ENCODE assay signal across 23 mouse cellular contexts in the genomic region with DNA sequence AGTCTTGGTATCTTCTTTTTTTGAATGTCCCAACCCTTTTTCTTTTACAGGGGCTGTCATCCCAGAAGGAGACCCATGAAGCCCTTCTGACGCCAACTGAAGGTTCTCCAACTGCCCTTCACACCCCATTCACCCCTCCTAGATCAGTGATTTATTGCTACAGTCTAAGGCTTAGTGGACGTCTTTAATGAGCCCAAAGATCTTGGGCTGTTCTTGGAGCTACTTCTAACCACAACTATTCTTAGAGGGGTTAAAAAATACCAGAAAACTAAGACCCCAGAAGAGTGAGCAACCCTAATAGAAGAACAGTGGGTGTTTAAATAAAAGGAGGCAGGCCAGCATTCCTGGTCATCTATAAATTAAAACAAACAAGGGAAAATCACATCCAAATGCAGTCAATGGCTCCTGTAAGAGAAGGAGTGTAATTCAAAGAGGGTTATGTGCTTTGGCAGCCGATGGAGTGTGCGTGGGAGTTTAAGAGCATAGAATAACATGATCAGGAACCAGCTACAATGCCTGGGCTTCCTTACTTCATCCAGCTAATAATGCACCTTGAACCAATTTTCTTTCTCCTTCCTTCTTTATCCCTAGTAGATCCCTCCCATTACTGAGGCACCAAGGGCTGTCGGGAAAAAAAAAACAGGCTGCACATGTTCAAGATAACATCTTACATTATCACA.
DNase-seq lines count a peak whose midpoint lies in the region; ATAC-seq lines count a peak whose summit lies in the region.
"Had no signal": no experiment of that assay in that cellular context is flagged by ENCODE, and none has a peak within 500 bp of the region (broad histone marks: within the 10 kb centered on the region; RNA-seq: fewer than 3 reads in every experiment).

No protein-coding gene starts in this region.

- peak; percentile 44 for DNase-seq in heart, adult 11 months
- DNase-seq in heart, postnatal 10 days, result no peak
- DNase-seq in kidney, postnatal 14 days, result no peak
- peak; percentile 50 for DNase-seq in NIH3T3 (ENCODE audit: low read depth)
- peak; percentile 65 for DNase-seq in fat pad, adult 2 months (ENCODE audit: extremely low read depth, low read depth, low spot score)
- no peak for DNase-seq in embryo, embryonic 9.5 days (ENCODE audit: extremely low spot score)
- no peak for DNase-seq in lung, postnatal 4 days
- DNase-seq: adrenal gland, postnatal 14 days; cerebellum, adult 11-12 months; cerebellum, adult 9-10 months; cerebellum, postnatal 25 days; gastrocnemius, adult 2 months; gastrocnemius, postnatal 25 days had no signal

- H3K4me1 ChIP-seq in kidney, embryonic 16.5 days (ENCODE audit: insufficient read depth, low read length), result peaks cover 18% of the 10 kb centered on the region
- H3K4me1 ChIP-seq: forebrain, embryonic 10.5 days; hindbrain, embryonic 10.5 days had no signal

- H3K27me3 ChIP-seq in kidney, embryonic 16.5 days (ENCODE audit: insufficient read depth, low read length), result no peaks in the 10 kb centered on the region
- H3K27me3 ChIP-seq: embryonic facial prominence, embryonic 12.5 days; heart, embryonic 15.5 days; Patski had no signal

- H3K27ac ChIP-seq in kidney, embryonic 16.5 days (ENCODE audit: low read length), result peak overlapping the region; percentile 36; the same call in 1 of the 2 replicates
- H3K27ac ChIP-seq: embryonic facial prominence, embryonic 12.5 days; forebrain, embryonic 10.5 days; gastrocnemius, adult 2 months; heart, embryonic 10.5 days; heart, embryonic 15.5 days; hindbrain, embryonic 10.5 days; hindbrain, embryonic 14.5 days had no signal

- no peak overlapping the region for H3K4me3 ChIP-seq in kidney, embryonic 16.5 days (ENCODE audit: low read length)
- H3K4me3 ChIP-seq: embryonic facial prominence, embryonic 12.5 days; forebrain, embryonic 10.5 days; gastrocnemius, adult 2 months; heart, embryonic 10.5 days; heart, embryonic 15.5 days; hindbrain, embryonic 10.5 days had no signal

- H3K9me3 ChIP-seq in kidney, embryonic 16.5 days (ENCODE audit: low read length), result no peaks in the 10 kb centered on the region
- H3K9me3 ChIP-seq: embryonic facial prominence, embryonic 12.5 days; forebrain, embryonic 10.5 days; heart, embryonic 10.5 days; heart, embryonic 15.5 days; hindbrain, embryonic 10.5 days had no signal

- H3K36me3 ChIP-seq in kidney, embryonic 16.5 days (ENCODE audit: insufficient read depth, low read length), result no peaks in the 10 kb centered on the region
- H3K36me3 ChIP-seq: embryonic facial prominence, embryonic 12.5 days; forebrain, embryonic 10.5 days; heart, embryonic 10.5 days; heart, embryonic 15.5 days; hindbrain, embryonic 10.5 days had no signal

- no peak overlapping the region for H3K9ac ChIP-seq in kidney, embryonic 16.5 days (replicated peaks; ENCODE audit: low read length)
- H3K9ac ChIP-seq: embryonic facial prominence, embryonic 12.5 days; heart, embryonic 15.5 days; hindbrain, embryonic 14.5 days had no signal

- 16% methylated on average over 5 of the region's 5 CpGs for WGBS in kidney, embryonic 16.5 days

- H3K4me2 ChIP-seq in kidney, embryonic 16.5 days (replicated peaks; ENCODE audit: low read depth, low read length), result no peak overlapping the region
- H3K4me2 ChIP-seq: embryonic facial prominence, embryonic 12.5 days; heart, embryonic 15.5 days; hindbrain, embryonic 14.5 days had no signal

- intact Hi-C loops in heart, postnatal 10 days (cut with DNase I), result no loop called here

- peak; percentile 69; the same call in 1 of the 2 replicates for ATAC-seq in kidney, embryonic 16.5 days (ENCODE audit: low FRiP score, low TSS enrichment)
- ATAC-seq: activated CD4-positive, CD25-positive, alpha-beta regulatory T cell, adult 4 months; forebrain, embryonic 14.5 days had no signal

Comparison
In these comparisons a context has a peak if more than half of its experiments do, and no peak if none do; other contexts are left out.
1. DNase-seq: peak in heart, adult 11 months (single experiment), NIH3T3 (single experiment) and fat pad, adult 2 months (single experiment); none in heart, postnatal 10 days (0 of 2), kidney, postnatal 14 days (single experiment), embryo, embryonic 9.5 days (single experiment) and lung, postnatal 4 days (0 of 2).